Mouse (Mus musculus) G1E (cell line): ENCODE results near the gene Ankrd55. TPM values are rescaled to one million over a fixed set of nuclear protein-coding genes. Genes with fewer than 3 reads are reported as not detected.

Experiments
- ATAC-seq: 2 replicates; pipeline ENCODE4 v1.8.0; 2016; ENCODE audit warnings: mild to moderate bottlenecking; ENCODE audit not compliant: insufficient number of reproducible peaks, poor library complexity, low FRiP score, severe bottlenecking; ENCODE audit errors: extremely low read depth
- DNase-seq: peaks from one replicate; pipeline ENCODE4 v3.0.0; 2012; ENCODE audit warnings: low spot score
- H3K27me3 ChIP-seq: 2 replicates; pipeline ENCODE4 v1.6.1; 2012; ENCODE audit warnings: mild to moderate bottlenecking, low read length, inconsistent platforms; ENCODE audit not compliant: insufficient read depth
- H3K36me3 ChIP-seq: replicated peaks from 2 replicates; pipeline ENCODE3; 2012; ENCODE audit warnings: mild to moderate bottlenecking, inconsistent platforms
- H3K4me1 ChIP-seq: 2 replicates; pipeline ENCODE4 v1.6.1; 2012; ENCODE audit warnings: low read depth, low read length, inconsistent platforms, mixed read lengths; ENCODE audit not compliant: insufficient read depth
- H3K4me3 ChIP-seq: 2 replicates; pipeline ENCODE4 v1.5.1; 2012; ENCODE audit warnings: low read depth, mild to moderate bottlenecking, inconsistent platforms, low read length, moderate library complexity, mixed read lengths
- H3K9me3 ChIP-seq: replicated peaks from 2 replicates; pipeline ENCODE4 v1.6.1; 2012; ENCODE audit warnings: inconsistent platforms
- CTCF ChIP-seq: IDR thresholded peaks from 2 replicates; pipeline ENCODE4 v1.5.1; 2012; ENCODE audit warnings: low read depth, low read length, inconsistent platforms, mixed read lengths
- GATA1 ChIP-seq: IDR thresholded peaks from 2 replicates; pipeline ENCODE4 v1.6.1; 2012; ENCODE audit warnings: borderline replicate concordance, low read length, inconsistent platforms, mixed read lengths
- GATA2 ChIP-seq: IDR thresholded peaks from 2 replicates; pipeline ENCODE4 v1.6.1; 2012; ENCODE audit warnings: low read depth, low read length, inconsistent platforms, borderline replicate concordance
- POLR2AphosphoS5 ChIP-seq: IDR thresholded peaks from 2 replicates; pipeline ENCODE4 v1.6.1; 2012; ENCODE audit warnings: low read depth, low read length, inconsistent platforms; ENCODE audit not compliant: insufficient replicate concordance
- TAL1 ChIP-seq: conservative IDR thresholded peaks from 2 replicates; pipeline ENCODE4 v1.6.1; 2012; ENCODE audit warnings: low read depth, low read length, inconsistent platforms, mixed read lengths
- polyA plus RNA-seq: library from polyadenylated mRNA; stranded (reverse); fragments of >175 nt; gene quantifications from 2 replicates; pipeline ENCODE4 v1.2.3, GENCODE M21; 2012
- total RNA-seq, 2 experiments: library from RNA; stranded (forward) in 1 of 2; stranded (reverse) in 1 of 2; fragments of 200-1000 nt in 1 of 2; fragments of >200 nt in 1 of 2; fragmentation: Nextera tagmentation in 1 of 2; gene quantifications; 2 replicates each; pipeline ENCODE4 v1.2.3; 2014 to 2017

The Ankrd55 gene
- total and polyA plus RNA-seq, 3 experiments: 0.11 TPM; not detected in 2

- H3K36me3 ChIP-seq: no peaks in the 10 kb centered on the region
- H3K27me3 ChIP-seq: peaks cover 9% of the 10 kb centered on the region
- DNase-seq (no peak), ATAC-seq (no peak)
- H3K4me3 ChIP-seq: no peak overlapping the region
- no peaks in the 10 kb centered on the region for H3K9me3 ChIP-seq
- TF ChIP-seq TAL1 (no peak), POLR2AphosphoS5 (no peak), CTCF (no peak), GATA1 (no peak), GATA2 (no peak)
- no peaks in the 10 kb centered on the region for H3K4me1 ChIP-seq
These were observed 66.7 kb downstream of the Ankrd55 start for GRCm38 (mm10) chr13:112354958-112355357.

GRCm38 (mm10) chr13:112355794-112356486 is 67.7 kb downstream of the Ankrd55 start:
- DNase-seq (no peak), ATAC-seq (no peak)
- H3K36me3 ChIP-seq: no peaks in the 10 kb centered on the region
- H3K9me3 ChIP-seq: no peaks in the 10 kb centered on the region
- TF ChIP-seq CTCF: no peak
- TF ChIP-seq TAL1: no peak
- TF ChIP-seq GATA2: no peak
- no peak for TF ChIP-seq GATA1
- peaks cover 9% of the 10 kb centered on the region for H3K27me3 ChIP-seq
- no peaks in the 10 kb centered on the region for H3K4me1 ChIP-seq
- no peak overlapping the region for H3K4me3 ChIP-seq

- no peaks in the 10 kb centered on the region for H3K36me3 ChIP-seq
- no peak overlapping the region for H3K4me3 ChIP-seq
- H3K27me3 ChIP-seq: peaks cover 10% of the 10 kb centered on the region
- H3K9me3 ChIP-seq: no peaks in the 10 kb centered on the region
- no peak for ATAC-seq
- no peaks in the 10 kb centered on the region for H3K4me1 ChIP-seq
- DNase-seq: no peak
- TF ChIP-seq GATA2 (no peak), TAL1 (no peak), GATA1 (no peak), POLR2AphosphoS5 (no peak), CTCF (no peak)
These were observed 73.3 kb downstream of the Ankrd55 start for GRCm38 (mm10) chr13:112361575-112361974.

- DNase-seq (no peak), ATAC-seq (no peak)
- H3K4me1 ChIP-seq: no peaks in the 10 kb centered on the region
- peaks cover 7% of the 10 kb centered on the region for H3K27me3 ChIP-seq
- TF ChIP-seq CTCF (no peak), TAL1 (no peak), GATA2 (no peak), GATA1 (no peak), POLR2AphosphoS5 (no peak)
- no peaks in the 10 kb centered on the region for H3K9me3 ChIP-seq
- no peaks in the 10 kb centered on the region for H3K36me3 ChIP-seq
- no peak overlapping the region for H3K4me3 ChIP-seq
These were observed 75.0 kb downstream of the Ankrd55 start for GRCm38 (mm10) chr13:112363218-112363617.

- no peak for ATAC-seq
- H3K4me1 ChIP-seq: no peaks in the 10 kb centered on the region
These were observed 75.5 kb downstream of the Ankrd55 start for GRCm38 (mm10) chr13:112363746-112364145.

GRCm38 (mm10) chr13:112364698-112365097 is 76.4 kb downstream of the Ankrd55 start:
- DNase-seq: no peak
- no peak overlapping the region for H3K4me3 ChIP-seq
- no peaks in the 10 kb centered on the region for H3K36me3 ChIP-seq
- no peaks in the 10 kb centered on the region for H3K9me3 ChIP-seq
- H3K27me3 ChIP-seq: peaks cover 7% of the 10 kb centered on the region
- TF ChIP-seq GATA1 (no peak), GATA2 (no peak)
- ATAC-seq: no peak
- H3K4me1 ChIP-seq: no peaks in the 10 kb centered on the region

More at GRCm38 (mm10) chr13:112363746-112364145, 75.5 kb downstream of the Ankrd55 start:
- no peaks in the 10 kb centered on the region for H3K36me3 ChIP-seq
- no peaks in the 10 kb centered on the region for H3K9me3 ChIP-seq
- H3K27me3 ChIP-seq: peaks cover 7% of the 10 kb centered on the region
- H3K4me3 ChIP-seq: no peak overlapping the region
- TF ChIP-seq TAL1: no peak
- no peak for DNase-seq

GRCm38 (mm10) chr13:112365303-112365702 is 77.1 kb downstream of the Ankrd55 start:
- Histone ChIP-seq H3K27me3 (peaks cover 7% of the 10 kb centered on the region), H3K36me3 (no peaks in the 10 kb centered on the region), H3K9me3 (no peaks in the 10 kb centered on the region), H3K4me1 (no peaks in the 10 kb centered on the region), H3K4me3 (no peak overlapping the region)
- TF ChIP-seq CTCF: no peak
- no peak for TF ChIP-seq GATA1
- no peak for TF ChIP-seq POLR2AphosphoS5
- no peak for TF ChIP-seq TAL1
- TF ChIP-seq GATA2: no peak
- DNase-seq (no peak), ATAC-seq (no peak)
